In the genomic region with DNA sequence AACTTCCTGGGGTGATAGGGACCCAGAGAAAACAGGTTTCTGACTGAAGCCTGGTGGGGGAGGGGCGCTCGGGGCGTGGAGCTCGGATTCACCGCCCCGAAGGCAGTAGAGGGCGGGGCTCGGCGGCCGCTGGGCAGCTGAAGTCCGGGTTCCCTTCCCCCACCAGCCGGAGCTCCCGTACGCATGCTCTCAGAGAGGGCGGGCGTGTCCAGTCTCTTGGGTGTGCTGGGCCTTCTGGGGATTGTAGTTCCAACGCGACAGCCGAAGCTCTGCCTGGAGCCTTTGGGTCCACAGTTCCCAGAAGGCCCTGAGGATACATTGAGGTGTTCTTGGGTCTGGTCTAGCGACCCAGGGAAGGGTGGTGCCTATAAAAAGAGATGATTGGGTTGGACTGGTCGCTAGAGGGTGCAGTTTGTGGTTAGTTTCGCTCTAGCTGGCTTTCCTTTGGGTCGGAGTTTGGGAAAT, we compare ENCODE assay signal across 8 mouse cellular contexts. TPM values are rescaled to one million over a fixed set of nuclear protein-coding genes. Genes with fewer than 3 reads are reported as not detected.
DNase-seq lines count a peak whose midpoint lies in the region; ATAC-seq lines count a peak whose summit lies in the region.

No protein-coding gene starts in this region.

- ATAC-seq in heart, embryonic 14.5 days (ENCODE audit: insufficient number of reproducible peaks, insufficient read depth, low FRiP score, low read depth) = peak; percentile 90
- ATAC-seq in liver, embryonic 13.5 days (ENCODE audit: low read depth) = peak; percentile 88
- ATAC-seq in stomach, embryonic 16.5 days (ENCODE audit: insufficient read depth, low FRiP score) = peak; percentile 94

- peak overlapping the region; percentile 84 for H3K4me3 ChIP-seq in brown adipose tissue, adult 24 weeks (ENCODE audit: insufficient read depth, low read depth, low read length)
- H3K4me3 ChIP-seq in heart, embryonic 14.5 days (ENCODE audit: control insufficient read depth in 1 of 2, insufficient read depth in 1 of 2, low read depth in 1 of 2, low read length in 2 of 2) = peak overlapping the region; percentile 72 to 77
- peak overlapping the region; percentile 83 for H3K4me3 ChIP-seq in liver, embryonic 13.5 days (replicated peaks)
- peak overlapping the region; percentile 79 for H3K4me3 ChIP-seq in stomach, embryonic 16.5 days (replicated peaks; ENCODE audit: low read length)

- H3K9me3 ChIP-seq in heart, embryonic 14.5 days (ENCODE audit: control insufficient read depth, low read length) = no peaks in the 10 kb centered on the region
- H3K9me3 ChIP-seq in liver, embryonic 13.5 days (replicated peaks) = no peaks in the 10 kb centered on the region
- no peaks in the 10 kb centered on the region for H3K9me3 ChIP-seq in stomach, embryonic 16.5 days (replicated peaks; ENCODE audit: control insufficient read depth, low read length)

- peak overlapping the region; percentile 76 for H3K4me2 ChIP-seq in heart, embryonic 14.5 days (ENCODE audit: low read length)
- H3K4me2 ChIP-seq in liver, embryonic 13.5 days = peak overlapping the region; percentile 79
- H3K4me2 ChIP-seq in stomach, embryonic 16.5 days (ENCODE audit: low read depth, low read length) = peak overlapping the region; percentile 65

- H3K27ac ChIP-seq in brown adipose tissue, adult 24 weeks (replicated peaks; ENCODE audit: low read depth, low read length) = peak overlapping the region; percentile 76
- peak overlapping the region; percentile 93 for H3K27ac ChIP-seq in heart, embryonic 14.5 days (replicated peaks in 1 of 2; ENCODE audit: control insufficient read depth in 1 of 2, insufficient read depth in 1 of 2, low read depth in 2 of 2, low read length in 2 of 2)
- peak overlapping the region; percentile 96 for H3K27ac ChIP-seq in liver, embryonic 13.5 days
- peak overlapping the region; percentile 98 for H3K27ac ChIP-seq in stomach, embryonic 16.5 days (ENCODE audit: low read length)

- H3K36me3 ChIP-seq in heart, embryonic 14.5 days (ENCODE audit: control insufficient read depth, insufficient read depth, low read length) = peaks cover 21% of the 10 kb centered on the region
- peaks cover 30% of the 10 kb centered on the region for H3K36me3 ChIP-seq in liver, embryonic 13.5 days
- H3K36me3 ChIP-seq in stomach, embryonic 16.5 days (ENCODE audit: control insufficient read depth, insufficient read depth, low read length) = peaks cover 10% of the 10 kb centered on the region

- H3K9ac ChIP-seq in heart, embryonic 14.5 days (ENCODE audit: low read length) = peak overlapping the region; percentile 79
- H3K9ac ChIP-seq in liver, embryonic 13.5 days = peak overlapping the region; percentile 90
- H3K9ac ChIP-seq in stomach, embryonic 16.5 days (ENCODE audit: low read length) = peak overlapping the region; percentile 83

- peak; percentile 98 for DNase-seq in CD4-positive, CD25-positive, alpha-beta regulatory T cell, adult 2 months (ENCODE audit: low read depth, low spot score)
- peak; percentile 87 for DNase-seq in fat pad, adult 2 months (ENCODE audit: extremely low read depth, low read depth, low spot score)
- peak; percentile 100 for DNase-seq in kidney, postnatal 14 days
- peak; percentile 99 for DNase-seq in liver, embryonic 13.5 days
- DNase-seq in neural tube, embryonic 10.5 days (ENCODE audit: extremely low spot score, low spot score) = peak; percentile 94

- H3K27me3 ChIP-seq in heart, embryonic 14.5 days (ENCODE audit: control insufficient read depth, insufficient read depth, low read length) = no peaks in the 10 kb centered on the region
- no peaks in the 10 kb centered on the region for H3K27me3 ChIP-seq in liver, embryonic 13.5 days
- no peaks in the 10 kb centered on the region for H3K27me3 ChIP-seq in stomach, embryonic 16.5 days (ENCODE audit: control insufficient read depth, insufficient read depth, low read length)

- H3K4me1 ChIP-seq in brown adipose tissue, adult 24 weeks (ENCODE audit: control insufficient read depth, insufficient read depth, insufficient read length, low read length) = no peaks in the 10 kb centered on the region; the same call in 1 of the 2 replicates
- peaks cover 4 to 13% of the 10 kb centered on the region in 2 experiments; a peak in 3 of 4 replicates for H3K4me1 ChIP-seq in heart, embryonic 14.5 days (ENCODE audit: control insufficient read depth in 2 of 2, insufficient read depth in 2 of 2, low read length in 2 of 2)
- H3K4me1 ChIP-seq in liver, embryonic 13.5 days (replicated peaks) = peaks cover 61% of the 10 kb centered on the region
- peaks cover 10% of the 10 kb centered on the region for H3K4me1 ChIP-seq in stomach, embryonic 16.5 days (ENCODE audit: control insufficient read depth, insufficient read depth, low read length)

- under 1% methylated on average over 23 of the region's 23 CpGs for WGBS in heart, embryonic 14.5 days
- under 1% methylated on average over 23 of the region's 23 CpGs for WGBS in liver, embryonic 13.5 days (ENCODE audit: insufficient replicate concordance)
- under 1% methylated on average over 23 of the region's 23 CpGs for WGBS in stomach, embryonic 16.5 days

RNA-seq across cellular contexts. Expression of a gene that starts 1.0 kb away (rescaled TPM):
- 4.2 and 8.3 TPM in 2 replicates for polyA plus RNA-seq in brown adipose tissue, adult 24 weeks (2012; ENCODE audit: insufficient read depth, insufficient read length, missing spikeins)
- 15.7 and 19.4 TPM in 2 replicates for polyA plus RNA-seq in heart, embryonic 14.5 days (2014; fragmentation: Nextera tagmentation; extraction: Ambion mirVana)
- 31.4 and 31.7 TPM in 2 replicates for polyA plus RNA-seq in liver, embryonic 13.5 days (2015; fragmentation: Nextera tagmentation; extraction: Ambion mirVana)
- polyA plus RNA-seq in stomach, embryonic 16.5 days (2015; fragmentation: Nextera tagmentation; extraction: Ambion mirVana) = 38.1 and 39.4 TPM in 2 replicates

RNA-seq across cellular contexts. Expression of a gene that starts 12.2 kb away (rescaled TPM):
- polyA plus RNA-seq in brown adipose tissue, adult 24 weeks (2012; ENCODE audit: insufficient read depth, insufficient read length, missing spikeins) = 10.1 and 13.6 TPM in 2 replicates
- polyA plus RNA-seq in heart, embryonic 14.5 days (2014; fragmentation: Nextera tagmentation; extraction: Ambion mirVana) = 34.5 and 34.8 TPM in 2 replicates
- 20.7 and 21.7 TPM in 2 replicates for polyA plus RNA-seq in liver, embryonic 13.5 days (2015; fragmentation: Nextera tagmentation; extraction: Ambion mirVana)
- 42.0 and 45.9 TPM in 2 replicates for polyA plus RNA-seq in stomach, embryonic 16.5 days (2015; fragmentation: Nextera tagmentation; extraction: Ambion mirVana)

RNA-seq across cellular contexts. Expression of a gene that starts 24.6 kb away (rescaled TPM):
- 0.32 and 0.50 TPM in 2 replicates for polyA plus RNA-seq in brown adipose tissue, adult 24 weeks (2012; ENCODE audit: insufficient read depth, insufficient read length, missing spikeins)
- polyA plus RNA-seq in heart, embryonic 14.5 days (2014; fragmentation: Nextera tagmentation; extraction: Ambion mirVana) = 0.58 and 0.59 TPM in 2 replicates
- polyA plus RNA-seq in liver, embryonic 13.5 days (2015; fragmentation: Nextera tagmentation; extraction: Ambion mirVana) = 0.78 and 0.88 TPM in 2 replicates
- polyA plus RNA-seq in stomach, embryonic 16.5 days (2015; fragmentation: Nextera tagmentation; extraction: Ambion mirVana) = 3.7 and 4.0 TPM in 2 replicates

RNA-seq across cellular contexts. Expression of a gene that starts 26.7 kb away (rescaled TPM):
- polyA plus RNA-seq in brown adipose tissue, adult 24 weeks (2012; ENCODE audit: insufficient read depth, insufficient read length, missing spikeins) = 80.2 and 109 TPM in 2 replicates
- polyA plus RNA-seq in heart, embryonic 14.5 days (2014; fragmentation: Nextera tagmentation; extraction: Ambion mirVana) = 49.7 and 57.9 TPM in 2 replicates
- 831 and 956 TPM in 2 replicates for polyA plus RNA-seq in liver, embryonic 13.5 days (2015; fragmentation: Nextera tagmentation; extraction: Ambion mirVana)
- polyA plus RNA-seq in stomach, embryonic 16.5 days (2015; fragmentation: Nextera tagmentation; extraction: Ambion mirVana) = 112 and 113 TPM in 2 replicates

RNA-seq across cellular contexts. Expression of a gene that starts 27.0 kb away (rescaled TPM):
- polyA plus RNA-seq in brown adipose tissue, adult 24 weeks (2012; ENCODE audit: insufficient read depth, insufficient read length, missing spikeins) = 0.20 TPM in 1 of 2 replicates, not detected in the other
- 0.15 and 0.20 TPM in 2 replicates for polyA plus RNA-seq in heart, embryonic 14.5 days (2014; fragmentation: Nextera tagmentation; extraction: Ambion mirVana)
- 0.07 and 0.10 TPM in 2 replicates for polyA plus RNA-seq in liver, embryonic 13.5 days (2015; fragmentation: Nextera tagmentation; extraction: Ambion mirVana)
- polyA plus RNA-seq in stomach, embryonic 16.5 days (2015; fragmentation: Nextera tagmentation; extraction: Ambion mirVana) = 0.50 and 0.57 TPM in 2 replicates

Comparison
In these comparisons a context has a peak if more than half of its experiments do, and no peak if none do; other contexts are left out.
1. Peak in every context shown above with its lines: DNase-seq, ATAC-seq, H3K4me3 ChIP-seq and H3K27ac ChIP-seq.